Mouse (Mus musculus) stomach, embryonic 14.5 days (tissue): ENCODE data around the gene Mrps7. TPM values are rescaled to one million over a fixed set of nuclear protein-coding genes. Genes with fewer than 3 reads are reported as not detected.

Experiments used
- ATAC-seq: fragments of 200-750 bp; cut with Nextera tagmentation; 2 replicates; pipeline ENCODE4 v1.8.0; 2017; ENCODE audit warnings: low read depth, moderate TSS enrichment; ENCODE audit not compliant: insufficient number of reproducible peaks, insufficient read depth, low FRiP score
- H3K27ac ChIP-seq: fragments of 300-500 bp; sonication (generic); 2 replicates; pipeline ENCODE4 v1.5.1; 2014; ENCODE audit warnings: mild to moderate bottlenecking, low read length, moderate library complexity, mixed read lengths
- H3K27me3 ChIP-seq: fragments of 300-500 bp; sonication (generic); 2 replicates; pipeline ENCODE4 v1.6.1; 2014; ENCODE audit warnings: low read length, control low read depth, mixed read lengths; ENCODE audit not compliant: control insufficient read depth, insufficient read depth
- H3K36me3 ChIP-seq: fragments of 300-500 bp; sonication (generic); 2 replicates; pipeline ENCODE4 v1.6.1; 2014; ENCODE audit warnings: mild to moderate bottlenecking, control low read depth, low read length, moderate library complexity, mixed read lengths; ENCODE audit not compliant: control insufficient read depth, insufficient read depth
- H3K4me1 ChIP-seq: fragments of 300-500 bp; sonication (generic); 2 replicates; pipeline ENCODE4 v1.6.1; 2014; ENCODE audit warnings: low read length, control low read depth, mixed read lengths; ENCODE audit not compliant: control insufficient read depth, insufficient read depth
- H3K4me2 ChIP-seq: fragments of 300-500 bp; sonication (generic); replicated peaks from 2 replicates; pipeline ENCODE4 v1.6.1; 2014; ENCODE audit warnings: low read depth, low read length, control low read depth
- H3K4me3 ChIP-seq: fragments of 300-500 bp; sonication (generic); 2 replicates; pipeline ENCODE4 v1.5.1; 2014; ENCODE audit warnings: low read depth, low read length, control low read depth
- H3K9ac ChIP-seq: fragments of 300-500 bp; sonication (generic); replicated peaks from 2 replicates; pipeline ENCODE4 v1.6.1; 2014; ENCODE audit warnings: low read depth, mild to moderate bottlenecking, control low read depth, low read length, moderate library complexity, mixed read lengths
- H3K9me3 ChIP-seq: fragments of 300-500 bp; sonication (generic); 2 replicates; pipeline ENCODE4 v1.6.1; 2016; ENCODE audit warnings: low read depth, low read length, control low read depth; ENCODE audit not compliant: control insufficient read depth
- WGBS: fragments of 180-500 bp; shearing (Covaris S2); extraction: QIAGEN DNeasy Blood & Tissue Kit; methylation state at CpG from one replicate; pipeline ENCODE4 v1.1.7; 2014; 5-methylcytosine and 5-hydroxymethylcytosine counted together
- polyA plus RNA-seq: library from polyadenylated mRNA; unstranded; fragments of >200 nt; fragmentation: Nextera tagmentation; extraction: Ambion mirVana; gene quantifications from 2 replicates; pipeline ENCODE4 v1.2.1, GENCODE M21; 2014

Gene Mrps7
- polyA plus RNA-seq, 1 experiment from 2014 or later: 88.8 TPM

- WGBS: 51% methylated on average over 13 of the region's 13 CpGs
- H3K9ac ChIP-seq: no peak overlapping the region
- H3K9me3 ChIP-seq: no peaks in the 10 kb centered on the region
- peaks cover 5% of the 10 kb centered on the region; the same call in 1 of the 2 replicates for H3K4me1 ChIP-seq
- ATAC-seq: no peak; the same call in 1 of the 2 replicates
- peak overlapping the region; percentile 45 for H3K4me3 ChIP-seq
- no peak overlapping the region for H3K27ac ChIP-seq
- H3K4me2 ChIP-seq: peak overlapping the region; percentile 40
- H3K27me3 ChIP-seq: no peaks in the 10 kb centered on the region
- no peaks in the 10 kb centered on the region for H3K36me3 ChIP-seq
Observed at GRCm38 (mm10) chr11:115628465-115629101, 24.9 kb downstream of the Mrps7 start.

- Histone ChIP-seq H3K9ac (no peak overlapping the region), H3K4me1 (peaks cover 5% of the 10 kb centered on the region; the same call in 1 of the 2 replicates), H3K27me3 (no peaks in the 10 kb centered on the region), H3K27ac (no peak overlapping the region), H3K4me2 (no peak overlapping the region), H3K4me3 (no peak overlapping the region), H3K9me3 (no peaks in the 10 kb centered on the region), H3K36me3 (no peaks in the 10 kb centered on the region)
- WGBS: 80% methylated on average over 13 of the region's 13 CpGs
- no peak for ATAC-seq
Observed at GRCm38 (mm10) chr11:115629734-115630531, 26.2 kb downstream of the Mrps7 start.

GRCm38 (mm10) chr11:115630532-115631504, 27.1 kb downstream of the Mrps7 start:
- Histone ChIP-seq H3K9ac (no peak overlapping the region), H3K27me3 (no peaks in the 10 kb centered on the region), H3K4me1 (peaks cover 5% of the 10 kb centered on the region; the same call in 1 of the 2 replicates), H3K4me2 (no peak overlapping the region), H3K36me3 (no peaks in the 10 kb centered on the region), H3K9me3 (no peaks in the 10 kb centered on the region), H3K4me3 (no peak overlapping the region), H3K27ac (0 out of 2 replicates have a peak overlapping the region, but pooled peaks have one; percentile 21)
- ATAC-seq: no peak; the same call in 1 of the 2 replicates
- WGBS: 47% methylated on average over 16 of the region's 16 CpGs

GRCm38 (mm10) chr11:115631505-115631890, 27.8 kb downstream of the Mrps7 start:
- Histone ChIP-seq H3K4me2 (no peak overlapping the region), H3K4me1 (peaks cover 5% of the 10 kb centered on the region; the same call in 1 of the 2 replicates), H3K27me3 (no peaks in the 10 kb centered on the region), H3K9me3 (no peaks in the 10 kb centered on the region), H3K27ac (0 out of 2 replicates have a peak overlapping the region, but pooled peaks have one; percentile 21), H3K4me3 (no peak overlapping the region), H3K9ac (no peak overlapping the region), H3K36me3 (no peaks in the 10 kb centered on the region)
- ATAC-seq: no peak
- WGBS: 23% methylated on average over 3 of the region's 3 CpGs

GRCm38 (mm10) chr11:115632247-115632646, 28.5 kb downstream of the Mrps7 start:
- Histone ChIP-seq H3K4me3 (no peak overlapping the region), H3K27me3 (no peaks in the 10 kb centered on the region), H3K4me1 (peaks cover under 1% of the 10 kb centered on the region; the same call in 1 of the 2 replicates), H3K9ac (no peak overlapping the region), H3K36me3 (no peaks in the 10 kb centered on the region), H3K27ac (no peak overlapping the region), H3K9me3 (no peaks in the 10 kb centered on the region), H3K4me2 (no peak overlapping the region)
- ATAC-seq: no peak
- 68% methylated on average over 7 of the region's 7 CpGs for WGBS

GRCm38 (mm10) chr11:115632862-115633261, 29.1 kb downstream of the Mrps7 start:
- Histone ChIP-seq H3K4me3 (no peak overlapping the region), H3K4me2 (no peak overlapping the region), H3K27me3 (no peaks in the 10 kb centered on the region), H3K27ac (no peak overlapping the region), H3K9me3 (no peaks in the 10 kb centered on the region), H3K4me1 (no peaks in the 10 kb centered on the region), H3K36me3 (no peaks in the 10 kb centered on the region), H3K9ac (no peak overlapping the region)
- WGBS: 84% methylated on average over 10 of the region's 10 CpGs
- ATAC-seq: no peak

GRCm38 (mm10) chr11:115634109-115634508, 30.4 kb downstream of the Mrps7 start:
- WGBS: 62% methylated on average over 4 of the region's 4 CpGs
- Histone ChIP-seq H3K4me3 (no peak overlapping the region), H3K9me3 (no peaks in the 10 kb centered on the region), H3K27me3 (no peaks in the 10 kb centered on the region), H3K4me2 (no peak overlapping the region), H3K4me1 (no peaks in the 10 kb centered on the region), H3K27ac (no peak overlapping the region), H3K9ac (no peak overlapping the region), H3K36me3 (no peaks in the 10 kb centered on the region)
- no peak for ATAC-seq

GRCm38 (mm10) chr11:115635041-115635440, 31.3 kb downstream of the Mrps7 start:
- no peak overlapping the region for H3K4me3 ChIP-seq

More at GRCm38 (mm10) chr11:115635041-115635440, 31.3 kb downstream of the Mrps7 start:
- Histone ChIP-seq H3K4me2 (no peak overlapping the region), H3K9me3 (no peaks in the 10 kb centered on the region), H3K4me1 (peaks cover 4% of the 10 kb centered on the region; the same call in 1 of the 2 replicates), H3K27me3 (no peaks in the 10 kb centered on the region), H3K27ac (no peak overlapping the region), H3K36me3 (no peaks in the 10 kb centered on the region), H3K9ac (no peak overlapping the region)
- WGBS: 88% methylated on average over 8 of the region's 8 CpGs
- ATAC-seq: no peak
